Mouse (Mus musculus) megakaryocyte, embryonic 14.5 days (primary cell): Measurements from ENCODE around the gene Nek3. TPM values are rescaled to one million over a fixed set of nuclear protein-coding genes. Genes with fewer than 3 reads are reported as not detected.

Source experiments
- H3K27me3 ChIP-seq: replicated peaks from 2 replicates; pipeline ENCODE3; 2012; ENCODE audit warnings: inconsistent platforms
- H3K36me3 ChIP-seq: replicated peaks from 2 replicates; pipeline ENCODE3; 2012; ENCODE audit warnings: low read length, inconsistent platforms, mixed read lengths
- H3K4me1 ChIP-seq: 2 replicates; pipeline ENCODE4 v1.6.1; 2012; ENCODE audit warnings: inconsistent platforms
- H3K4me3 ChIP-seq: replicated peaks from 2 replicates; pipeline ENCODE3; 2012; ENCODE audit warnings: moderate library complexity, mild to moderate bottlenecking, inconsistent platforms
- H3K9me3 ChIP-seq: 2 replicates; pipeline ENCODE4 v1.6.1; 2012; ENCODE audit warnings: inconsistent platforms
- FLI1 ChIP-seq: IDR thresholded peaks from 2 replicates; pipeline ENCODE4 v1.6.1; 2012; ENCODE audit warnings: low read length, inconsistent platforms, mixed read lengths
- GATA1 ChIP-seq: IDR thresholded peaks from 3 replicates; pipeline ENCODE4 v1.6.1; 2012; ENCODE audit warnings: mixed read lengths, low read length, inconsistent platforms, borderline replicate concordance
- polyA plus RNA-seq: library from polyadenylated mRNA; stranded (reverse); fragments of >175 nt; gene quantifications from 2 replicates; pipeline ENCODE4 v1.2.3, GENCODE M21; 2012; ENCODE audit warnings: low replicate concordance; ENCODE audit not compliant: insufficient read depth

Nek3 gene
- 0.62 and 0.86 TPM in 2 replicates for polyA plus RNA-seq

DNA sequence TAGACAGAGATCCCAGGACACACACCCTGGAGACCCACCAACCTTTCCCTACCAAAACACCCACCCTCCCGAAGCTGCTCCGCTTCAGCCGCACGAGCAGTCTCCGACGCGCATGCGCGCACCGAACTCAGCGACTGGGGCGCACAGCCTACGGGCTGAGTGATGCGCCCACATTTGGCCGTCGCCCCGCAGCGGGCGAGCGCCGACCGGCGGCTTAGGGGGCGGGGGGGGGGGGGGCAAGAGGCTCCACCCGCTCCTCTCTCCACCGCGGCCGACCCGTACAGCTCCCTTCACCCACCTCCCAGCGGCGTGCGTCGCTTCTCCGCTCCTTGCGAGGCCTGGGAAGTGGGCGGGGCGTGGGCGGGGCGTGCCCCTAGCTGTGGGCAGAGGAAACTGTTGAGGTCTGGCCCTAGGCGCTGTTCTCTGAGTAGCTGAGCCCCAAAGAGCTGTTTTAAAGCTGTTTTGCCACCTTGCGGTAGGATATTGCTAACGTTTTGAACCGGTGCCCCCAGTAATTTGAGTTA, at the start of gene Nek3:
Gene Nek3, minus strand, starts transcription at position 356 of the 524 bp plus-strand sequence.
- peaks cover 17% of the 10 kb centered on the region for H3K4me1 ChIP-seq
- TF ChIP-seq FLI1 (no peak), GATA1 (no peak)
- no peaks in the 10 kb centered on the region for H3K9me3 ChIP-seq
- H3K4me3 ChIP-seq, result peak within 1 kb of the TSS; percentile 93
- no peaks in the 10 kb centered on the region for H3K27me3 ChIP-seq
- H3K36me3 ChIP-seq, result peaks cover 32% of the 10 kb centered on the region

DNA sequence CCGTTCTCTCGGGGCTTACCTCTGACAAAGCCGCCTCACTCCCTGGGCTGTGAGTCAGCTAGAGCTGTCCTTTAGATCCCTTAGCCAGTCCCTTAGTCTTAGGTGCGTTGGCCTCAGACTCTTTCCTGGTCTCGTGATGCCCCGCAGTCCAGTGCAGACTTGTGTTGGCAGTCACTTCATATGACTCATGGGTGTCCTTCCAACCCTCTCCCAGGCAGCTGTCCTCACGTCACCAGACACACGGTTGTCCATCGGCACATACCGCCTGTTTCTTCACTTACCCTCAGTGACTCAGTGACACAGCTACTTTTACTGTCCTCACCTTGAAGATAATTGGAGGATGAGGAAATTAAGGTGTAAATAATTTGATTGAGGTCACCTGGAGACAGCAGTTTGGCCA, 48.6 kb upstream of the Nek3 start:
- no peaks in the 10 kb centered on the region for H3K27me3 ChIP-seq
- TF ChIP-seq FLI1, result no peak
- no peak for TF ChIP-seq GATA1
- H3K4me1 ChIP-seq, result peaks cover 3% of the 10 kb centered on the region
- H3K36me3 ChIP-seq, result peaks cover 80% of the 10 kb centered on the region
- H3K4me3 ChIP-seq, result no peak overlapping the region
- H3K9me3 ChIP-seq, result no peaks in the 10 kb centered on the region

DNA sequence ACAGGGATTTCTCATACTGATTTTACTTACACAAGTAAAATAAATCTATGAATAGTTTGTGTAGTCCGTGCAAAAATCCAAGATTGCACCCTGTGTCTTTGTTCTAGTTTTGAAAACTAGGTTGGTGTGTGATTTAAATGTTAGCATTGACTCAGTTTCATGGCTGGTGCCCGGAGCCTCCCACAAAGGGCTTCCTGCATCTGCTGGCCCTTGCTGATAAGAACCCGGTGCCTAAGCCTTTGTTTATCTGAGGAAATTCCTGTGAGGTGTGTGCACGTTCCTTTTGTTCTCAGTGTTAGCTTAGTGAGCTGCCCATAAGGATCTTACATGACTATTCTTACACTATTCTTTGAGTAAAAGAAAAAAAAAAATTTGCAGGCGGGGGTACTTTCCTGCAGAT, 42.8 kb upstream of the Nek3 start:
- no peak for TF ChIP-seq FLI1
- no peak; the same call in 2 of the 3 replicates for TF ChIP-seq GATA1
- H3K36me3 ChIP-seq, result peaks cover 51% of the 10 kb centered on the region
- no peaks in the 10 kb centered on the region for H3K9me3 ChIP-seq
- H3K4me1 ChIP-seq, result peaks cover 35% of the 10 kb centered on the region
- peak overlapping the region; percentile 18 for H3K4me3 ChIP-seq
- no peaks in the 10 kb centered on the region for H3K27me3 ChIP-seq

DNA sequence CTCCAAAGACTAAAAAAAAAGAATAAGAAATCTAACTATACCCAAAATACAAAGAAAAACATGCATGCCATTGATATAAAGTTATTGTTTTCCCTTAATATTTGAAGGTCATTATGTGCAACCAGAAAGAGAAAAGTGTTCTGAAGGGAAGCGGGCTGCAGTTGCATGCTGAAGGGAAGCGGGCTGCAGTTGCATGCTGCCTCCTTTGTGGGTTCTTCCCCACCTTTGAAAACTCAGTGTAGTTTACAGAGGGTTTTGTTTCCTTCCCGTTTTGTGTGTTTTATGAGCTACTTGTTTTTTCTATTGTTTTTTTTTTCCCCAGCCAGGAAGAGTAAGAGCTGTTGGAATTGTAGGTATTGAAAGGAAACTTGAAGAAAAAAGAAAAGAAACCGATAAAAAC, 41.3 kb upstream of the Nek3 start:
- Histone ChIP-seq H3K27me3 (no peaks in the 10 kb centered on the region), H3K4me3 (peak overlapping the region; percentile 59), H3K36me3 (peaks cover 53% of the 10 kb centered on the region), H3K4me1 (peaks cover 35% of the 10 kb centered on the region), H3K9me3 (no peaks in the 10 kb centered on the region)
- TF ChIP-seq GATA1 (no peak), FLI1 (no peak)

DNA sequence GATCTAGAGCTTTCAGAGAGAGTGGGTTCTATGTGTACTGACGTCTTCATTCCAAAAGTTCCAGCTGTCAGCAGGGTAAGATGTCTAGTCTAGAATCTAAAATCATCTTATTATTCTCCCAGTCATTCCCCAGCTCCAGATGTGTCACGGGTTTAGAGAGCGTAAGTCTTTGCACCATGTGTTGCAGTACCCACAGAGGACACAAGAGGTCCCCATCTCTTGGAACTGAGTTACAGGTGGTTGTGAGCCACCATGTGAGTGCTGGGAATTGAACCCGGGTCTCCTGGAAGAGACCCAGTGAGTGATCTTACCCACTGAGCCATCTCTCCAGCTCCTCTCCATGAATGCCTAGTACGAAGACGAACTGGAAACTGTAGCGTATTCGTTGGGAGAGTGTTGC, 33.2 kb upstream of the Nek3 start:
- TF ChIP-seq FLI1 (no peak), GATA1 (no peak)
- Histone ChIP-seq H3K9me3 (peaks cover 11% of the 10 kb centered on the region; the same call in 1 of the 2 replicates), H3K27me3 (no peaks in the 10 kb centered on the region), H3K4me1 (peaks cover 16% of the 10 kb centered on the region), H3K36me3 (peaks cover 55% of the 10 kb centered on the region), H3K4me3 (no peak overlapping the region)

DNA sequence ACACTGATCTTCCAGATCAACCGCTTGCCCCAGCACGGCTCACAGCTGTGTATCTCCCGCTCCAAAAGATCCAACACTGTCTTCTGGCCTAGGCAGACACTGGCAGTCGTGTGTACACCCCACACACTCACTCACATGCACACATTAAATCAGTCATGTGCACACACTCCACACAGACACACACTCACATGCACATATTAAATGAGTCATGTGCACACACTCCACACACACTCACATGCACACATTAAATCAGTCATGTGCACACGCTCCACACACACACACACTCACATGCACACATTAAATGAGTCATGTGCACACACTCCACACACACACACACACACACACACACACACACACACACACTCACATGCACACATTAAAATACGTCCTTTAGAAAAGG, 31.7 kb upstream of the Nek3 start:
- peaks cover 44% of the 10 kb centered on the region for H3K36me3 ChIP-seq
- peaks cover 26% of the 10 kb centered on the region for H3K4me1 ChIP-seq
- H3K4me3 ChIP-seq, result no peak overlapping the region
- peaks cover 11% of the 10 kb centered on the region; the same call in 1 of the 2 replicates for H3K9me3 ChIP-seq
- TF ChIP-seq FLI1, result no peak
- TF ChIP-seq GATA1, result no peak
- H3K27me3 ChIP-seq, result no peaks in the 10 kb centered on the region

DNA sequence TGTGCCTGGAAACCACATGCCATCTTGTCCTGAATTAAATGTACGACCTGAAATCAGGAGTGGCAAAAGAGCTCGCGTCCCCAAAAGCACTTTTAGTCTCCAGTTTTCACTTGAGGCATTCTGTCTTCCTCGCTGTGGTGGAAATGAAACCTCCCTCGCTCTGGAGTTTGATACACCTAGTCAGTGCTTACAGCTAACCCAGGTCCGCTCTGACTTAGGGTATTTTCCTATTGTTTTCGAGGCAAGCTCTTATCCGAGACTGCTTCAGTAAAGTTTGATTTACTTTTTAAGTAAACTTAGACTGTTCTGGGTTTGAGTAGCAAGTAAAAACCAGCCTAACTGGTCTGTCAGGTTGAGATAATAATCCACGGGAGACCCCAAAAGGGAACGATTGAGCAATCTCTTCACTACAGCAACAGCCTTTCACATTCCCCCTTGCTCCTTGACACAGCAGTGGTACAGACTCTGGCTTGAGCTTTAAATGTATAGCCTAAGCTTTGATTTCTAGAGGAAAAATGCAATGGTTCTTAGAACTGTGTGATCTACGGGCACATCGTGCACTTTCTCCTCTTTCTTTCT, 27.3 kb upstream of the Nek3 start:
- H3K27me3 ChIP-seq, result no peaks in the 10 kb centered on the region
- no peak for TF ChIP-seq GATA1
- TF ChIP-seq FLI1, result no peak
- H3K36me3 ChIP-seq, result peaks cover 9% of the 10 kb centered on the region
- peak overlapping the region; percentile 96 for H3K4me3 ChIP-seq
- peaks cover 33% of the 10 kb centered on the region for H3K4me1 ChIP-seq
- H3K9me3 ChIP-seq, result 0 out of 2 replicates have a peak, but pooled peaks cover 5% of the 10 kb centered on the region

DNA sequence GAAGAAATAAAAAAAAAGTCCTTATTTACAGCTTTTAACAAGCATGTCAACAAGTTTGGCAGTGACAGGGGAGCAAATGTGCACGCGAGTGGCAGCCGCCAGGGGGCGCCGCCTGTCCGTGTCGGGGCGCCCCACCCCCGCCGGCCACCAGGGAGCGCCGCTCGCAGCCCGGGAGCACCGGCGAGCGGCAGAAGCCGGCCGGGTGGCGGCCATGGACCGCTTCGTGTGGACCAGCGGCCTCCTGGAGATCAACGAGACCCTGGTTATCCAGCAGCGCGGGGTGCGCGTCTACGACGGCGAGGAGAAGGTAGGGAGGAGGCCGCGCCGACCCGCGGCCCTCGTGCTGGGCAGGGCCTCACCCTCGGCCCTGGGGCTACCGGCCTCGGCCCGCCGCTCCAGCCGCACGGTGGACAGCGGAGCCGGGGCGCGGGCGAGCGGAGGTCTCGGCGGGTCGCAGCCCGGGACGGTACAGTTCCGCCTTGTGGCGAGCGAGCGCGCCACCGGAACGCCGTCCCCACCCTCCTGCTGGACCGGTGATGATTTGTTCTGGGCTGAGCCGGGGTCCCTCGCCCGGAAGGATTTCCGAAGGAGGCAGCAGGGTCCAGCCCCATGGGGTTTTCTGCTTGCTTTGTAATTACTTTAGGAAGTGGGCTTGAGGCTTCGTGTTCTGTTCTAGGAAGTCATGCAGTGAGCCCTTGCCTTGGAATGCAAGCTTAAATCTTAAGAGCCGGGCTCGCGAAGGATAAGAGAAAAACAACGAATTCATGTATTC, 26.6 kb upstream of the Nek3 start, which contains the start of gene Vps36:
Gene Vps36, plus strand, starts transcription at position 150 of the 772 bp plus-strand sequence.
- H3K9me3 ChIP-seq, result 0 out of 2 replicates have a peak, but pooled peaks cover 3% of the 10 kb centered on the region
- H3K4me3 ChIP-seq, result peak within 1 kb of the TSS; percentile 96
- H3K36me3 ChIP-seq, result peaks cover 6% of the 10 kb centered on the region
- peaks cover 5% of the 10 kb centered on the region for H3K27me3 ChIP-seq
- TF ChIP-seq GATA1, result no peak
- no peak for TF ChIP-seq FLI1
- peaks cover 36% of the 10 kb centered on the region for H3K4me1 ChIP-seq

DNA sequence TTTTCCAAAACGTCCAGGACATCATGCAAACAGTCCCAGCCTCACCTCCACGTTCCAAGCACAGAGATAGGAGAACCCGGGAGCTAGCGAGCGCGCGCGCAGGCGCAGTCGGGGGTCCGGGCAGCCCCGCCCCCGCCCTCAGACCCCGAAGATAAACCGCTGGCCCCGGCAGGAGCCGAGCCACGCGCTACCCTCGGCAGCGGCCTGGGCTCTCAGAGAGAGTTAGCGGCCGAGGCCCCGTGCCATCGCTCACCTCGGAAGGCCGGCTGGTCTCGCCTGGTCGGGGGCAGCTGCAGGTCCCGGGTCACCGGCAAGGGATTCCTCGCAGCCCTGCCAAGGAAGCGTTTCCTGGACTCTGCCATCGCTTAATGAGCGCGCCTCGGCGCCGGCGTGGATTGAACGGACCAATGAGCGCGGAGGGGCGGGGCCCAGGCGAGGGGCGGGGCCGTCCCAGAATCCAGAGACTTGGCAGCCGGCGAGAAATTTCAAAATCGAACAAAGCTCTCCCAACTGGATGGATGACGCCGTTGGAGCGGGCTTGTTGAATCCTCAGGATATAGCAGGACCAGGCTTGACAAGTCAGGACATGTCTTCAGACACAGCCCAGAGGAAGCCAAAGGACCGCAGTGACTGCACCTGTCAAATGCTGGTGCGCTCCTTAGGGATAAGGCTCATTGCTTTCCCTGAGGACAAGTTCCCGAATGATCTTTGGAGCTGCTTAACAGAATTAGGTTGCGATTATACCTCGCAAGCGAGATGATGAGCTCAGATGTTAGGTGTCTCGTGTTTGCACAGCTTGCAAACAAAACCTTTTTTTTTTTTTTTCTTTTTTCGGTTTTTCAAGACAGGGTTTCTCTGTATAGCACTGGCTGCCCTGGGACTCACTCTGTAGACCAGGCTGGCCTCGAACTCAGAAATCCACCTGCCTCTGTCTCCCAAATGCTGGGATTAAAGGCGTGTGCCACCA, 19.5 kb upstream of the Nek3 start, which contains the start of gene Ckap2:
Gene Ckap2, minus strand, starts transcription at position 389 of the 967 bp plus-strand sequence.
- TF ChIP-seq GATA1, result no peak
- TF ChIP-seq FLI1, result no peak
- peak within 1 kb of the TSS; percentile 97 for H3K4me3 ChIP-seq
- H3K4me1 ChIP-seq, result peaks cover 36% of the 10 kb centered on the region
- H3K27me3 ChIP-seq, result peaks cover 5% of the 10 kb centered on the region
- H3K36me3 ChIP-seq, result no peaks in the 10 kb centered on the region
- no peaks in the 10 kb centered on the region for H3K9me3 ChIP-seq
